Mouse (Mus musculus): ENCODE results near the gene Setd6.

Gene Setd6

GRCm38 (mm10) chr8:95715676-95716531, at the start of gene Setd6:
TSS of gene Setd6 (plus strand) at chr8:95715881.
- DNase-seq (ENCODE audit: low spot score in 2 of 2) = peak; percentile 65 to 80

GRCm38 (mm10) chr8:95668163-95668958, 47.3 kb upstream of the Setd6 start:
- no peak for DNase-seq (ENCODE audit: low spot score in 2 of 2)

GRCm38 (mm10) chr8:95669967-95670366, 45.7 kb upstream of the Setd6 start:
- no peak for DNase-seq (ENCODE audit: low spot score in 2 of 2)

GRCm38 (mm10) chr8:95671861-95672260, 43.8 kb upstream of the Setd6 start:
- no peak for DNase-seq (ENCODE audit: low spot score in 2 of 2)

- no peak for DNase-seq (ENCODE audit: low spot score in 2 of 2)
Measured at GRCm38 (mm10) chr8:95672811-95673210, 42.9 kb upstream of the Setd6 start.

- no peak for DNase-seq (ENCODE audit: low spot score in 2 of 2)
Measured at GRCm38 (mm10) chr8:95676631-95677030, 39.0 kb upstream of the Setd6 start, which contains the start of gene Ndrg4. TSS of gene Ndrg4 (plus strand) at chr8:95676980.

GRCm38 (mm10) chr8:95677591-95678023, 38.1 kb upstream of the Setd6 start:
- DNase-seq (ENCODE audit: low spot score in 2 of 2) = no peak

- no peak for DNase-seq (ENCODE audit: low spot score in 2 of 2)
Measured at GRCm38 (mm10) chr8:95678024-95678611, 37.6 kb upstream of the Setd6 start.

- no peak for DNase-seq (ENCODE audit: low spot score in 2 of 2)
Measured at GRCm38 (mm10) chr8:95688073-95688672, 27.5 kb upstream of the Setd6 start.

- no peak for DNase-seq (ENCODE audit: low spot score in 2 of 2)
Measured at GRCm38 (mm10) chr8:95690929-95691541, 24.6 kb upstream of the Setd6 start.

GRCm38 (mm10) chr8:95694631-95695030, 21.1 kb upstream of the Setd6 start:
- DNase-seq (ENCODE audit: low spot score in 2 of 2) = no peak

GRCm38 (mm10) chr8:95696661-95697060, 19.0 kb upstream of the Setd6 start:
- DNase-seq (ENCODE audit: low spot score in 2 of 2) = no peak

- peak; percentile 42 to 72 for DNase-seq (ENCODE audit: low spot score in 2 of 2)
Measured at GRCm38 (mm10) chr8:95697128-95697527, 18.6 kb upstream of the Setd6 start.

- DNase-seq (ENCODE audit: low spot score in 2 of 2) = no peak
Measured at GRCm38 (mm10) chr8:95698179-95698578, 17.5 kb upstream of the Setd6 start.

GRCm38 (mm10) chr8:95700282-95700681, 15.4 kb upstream of the Setd6 start:
- no peak for DNase-seq (ENCODE audit: low spot score in 2 of 2)

GRCm38 (mm10) chr8:95701809-95702208, 13.9 kb upstream of the Setd6 start:
- DNase-seq (ENCODE audit: low spot score in 2 of 2) = no peak

- peak; percentile 29 to 52 for DNase-seq (ENCODE audit: low spot score in 2 of 2)
Measured at GRCm38 (mm10) chr8:95702480-95703446, 12.9 kb upstream of the Setd6 start.

GRCm38 (mm10) chr8:95703461-95704260, 12.0 kb upstream of the Setd6 start:
- DNase-seq (ENCODE audit: low spot score in 2 of 2) = no peak

- no peak for DNase-seq (ENCODE audit: low spot score in 2 of 2)
Measured at GRCm38 (mm10) chr8:95704538-95704937, 11.1 kb upstream of the Setd6 start.

All from natural killer cell, adult 2 months (primary cell).